Mouse (Mus musculus) hindbrain, embryonic 10.5 days (tissue): ENCODE measurements around the gene Nme2. TPM values are rescaled to one million over a fixed set of nuclear protein-coding genes. Genes with fewer than 3 reads are reported as not detected.

Experiments used
- DNase-seq: peaks from one replicate; pipeline ENCODE4 v3.0.0-alpha.2; 2017; ENCODE audit warnings: low spot score
- H3K27ac ChIP-seq: fragments of 300-500 bp; sonication (generic); 2 replicates; pipeline ENCODE4 v1.5.1; 2016; ENCODE audit warnings: mild to moderate bottlenecking, moderate library complexity
- H3K27me3 ChIP-seq: fragments of 300-500 bp; sonication (generic); 2 replicates; pipeline ENCODE4 v1.6.1; 2016; ENCODE audit warnings: mild to moderate bottlenecking; ENCODE audit not compliant: poor library complexity, insufficient read depth, severe bottlenecking
- H3K36me3 ChIP-seq: fragments of 300-500 bp; sonication (generic); 2 replicates; pipeline ENCODE4 v1.6.1; 2016; ENCODE audit warnings: mild to moderate bottlenecking, moderate library complexity
- H3K4me1 ChIP-seq: fragments of 300-500 bp; sonication (generic); replicated peaks from 2 replicates; pipeline ENCODE4 v1.6.1; 2016; ENCODE audit warnings: mild to moderate bottlenecking
- H3K4me3 ChIP-seq: fragments of 300-500 bp; sonication (generic); 2 replicates; pipeline ENCODE4 v1.5.1; 2016; ENCODE audit warnings: mild to moderate bottlenecking, moderate library complexity
- H3K9me3 ChIP-seq: fragments of 300-500 bp; sonication (generic); 2 replicates; pipeline ENCODE4 v1.6.1; 2016; ENCODE audit warnings: mild to moderate bottlenecking, moderate library complexity
- WGBS: fragments of 180-500 bp; shearing (Covaris S2); methylation state at CpG from one replicate; pipeline ENCODE4 v1.1.7; 2016; 5-methylcytosine and 5-hydroxymethylcytosine counted together
- polyA plus RNA-seq: library from polyadenylated mRNA; unstranded; fragments of >200 nt; fragmentation: Nextera tagmentation; extraction: Ambion mirVana; gene quantifications from 2 replicates; pipeline ENCODE4 v1.2.1, GENCODE M21; 2016

Gene Nme2
- polyA plus RNA-seq: 129 and 138 TPM in 2 replicates

GRCm38 (mm10) chr11:93956159-93956558 lies at the start of gene Nme2:
Nme2 (minus strand) TSS chr11:93956259.
- peak within 1 kb of the TSS; percentile 94 for H3K27ac ChIP-seq
- peaks cover 71% of the 10 kb centered on the region for H3K36me3 ChIP-seq
- H3K4me3 ChIP-seq: peak within 1 kb of the TSS; percentile 61
- 5% methylated on average over 6 of the region's 6 CpGs for WGBS
- no peaks in the 10 kb centered on the region for H3K27me3 ChIP-seq
- peaks cover 47% of the 10 kb centered on the region for H3K4me1 ChIP-seq
- DNase-seq: no peak
- H3K9me3 ChIP-seq: no peaks in the 10 kb centered on the region

- Histone ChIP-seq H3K9me3 (0 out of 2 replicates have a peak, but pooled peaks cover 3% of the 10 kb centered on the region), H3K27me3 (no peaks in the 10 kb centered on the region), H3K4me1 (peaks cover 8% of the 10 kb centered on the region), H3K4me3 (no peak overlapping the region), H3K36me3 (peaks cover 13% of the 10 kb centered on the region; the same call in 1 of the 2 replicates), H3K27ac (no peak overlapping the region)
- 91% methylated on average over 2 of the region's 2 CpGs for WGBS
- no peak for DNase-seq
These were observed 47.3 kb upstream of the Nme2 start for GRCm38 (mm10) chr11:94003346-94003745.

- Histone ChIP-seq H3K4me3 (no peak overlapping the region), H3K4me1 (peaks cover 40% of the 10 kb centered on the region), H3K27me3 (no peaks in the 10 kb centered on the region), H3K9me3 (0 out of 2 replicates have a peak, but pooled peaks cover 3% of the 10 kb centered on the region), H3K27ac (no peak overlapping the region), H3K36me3 (peaks cover 9% of the 10 kb centered on the region; the same call in 1 of the 2 replicates)
- no peak for DNase-seq
These were observed 43.2 kb upstream of the Nme2 start for GRCm38 (mm10) chr11:93999276-93999675.

DNA sequence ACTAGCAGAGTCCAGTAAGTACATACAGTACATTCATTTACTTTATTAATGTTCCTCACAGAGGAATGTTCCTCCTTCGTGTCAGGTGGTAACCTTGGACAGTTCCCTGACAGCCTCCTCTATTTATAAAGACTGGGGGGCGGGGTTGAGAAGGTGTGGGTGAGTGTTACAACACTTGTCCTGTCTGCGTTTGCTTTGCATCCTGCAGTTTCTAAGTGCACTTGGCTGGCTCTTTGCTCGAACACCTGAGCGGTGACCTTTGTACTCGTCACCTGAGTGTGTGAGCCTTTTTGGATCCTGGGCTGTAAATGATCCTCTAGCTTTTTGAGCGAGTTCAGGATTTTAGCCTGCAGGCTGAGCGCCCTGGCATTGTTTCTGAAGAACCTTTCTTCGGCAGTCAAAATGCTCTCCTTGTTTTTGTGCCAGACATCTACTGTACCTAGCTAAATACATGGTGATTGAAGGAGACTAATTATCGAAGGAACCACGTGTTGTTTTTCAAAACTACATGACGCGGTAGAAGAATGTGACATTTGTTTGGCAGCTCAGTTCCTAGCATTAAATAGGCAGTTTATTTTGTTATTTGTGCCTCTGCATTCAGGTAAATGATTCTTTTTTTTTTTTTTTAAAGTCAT lies 41.2 kb upstream of the Nme2 start:
- Histone ChIP-seq H3K36me3 (peaks cover under 1% of the 10 kb centered on the region; the same call in 1 of the 2 replicates), H3K27me3 (no peaks in the 10 kb centered on the region), H3K4me3 (peak overlapping the region; percentile 87), H3K4me1 (peaks cover 40% of the 10 kb centered on the region), H3K9me3 (no peaks in the 10 kb centered on the region), H3K27ac (no peak overlapping the region; the same call in 1 of the 2 replicates)
- WGBS: 43% methylated on average over 13 of the region's 13 CpGs
- no peak for DNase-seq

GRCm38 (mm10) chr11:93996306-93997140 lies 40.5 kb upstream of the Nme2 start:
- no peaks in the 10 kb centered on the region for H3K9me3 ChIP-seq
- peaks cover 40% of the 10 kb centered on the region for H3K4me1 ChIP-seq
- H3K27ac ChIP-seq: peak overlapping the region; percentile 93
- H3K36me3 ChIP-seq: no peaks in the 10 kb centered on the region
- WGBS: under 1% methylated on average over 58 of the region's 58 CpGs
- H3K4me3 ChIP-seq: peak overlapping the region; percentile 87
- DNase-seq: peak; percentile 82
- H3K27me3 ChIP-seq: no peaks in the 10 kb centered on the region

GRCm38 (mm10) chr11:93995720-93996305 lies 39.8 kb upstream of the Nme2 start, which contains the start of gene Spag9:
Spag9 (plus strand) TSS chr11:93996091.
- under 1% methylated on average over 70 of the region's 70 CpGs for WGBS
- Histone ChIP-seq H3K4me3 (peak within 1 kb of the TSS; percentile 87), H3K4me1 (peaks cover 40% of the 10 kb centered on the region), H3K36me3 (no peaks in the 10 kb centered on the region), H3K9me3 (no peaks in the 10 kb centered on the region), H3K27ac (peak within 1 kb of the TSS; percentile 93), H3K27me3 (no peaks in the 10 kb centered on the region)
- peak; percentile 95 for DNase-seq

DNA sequence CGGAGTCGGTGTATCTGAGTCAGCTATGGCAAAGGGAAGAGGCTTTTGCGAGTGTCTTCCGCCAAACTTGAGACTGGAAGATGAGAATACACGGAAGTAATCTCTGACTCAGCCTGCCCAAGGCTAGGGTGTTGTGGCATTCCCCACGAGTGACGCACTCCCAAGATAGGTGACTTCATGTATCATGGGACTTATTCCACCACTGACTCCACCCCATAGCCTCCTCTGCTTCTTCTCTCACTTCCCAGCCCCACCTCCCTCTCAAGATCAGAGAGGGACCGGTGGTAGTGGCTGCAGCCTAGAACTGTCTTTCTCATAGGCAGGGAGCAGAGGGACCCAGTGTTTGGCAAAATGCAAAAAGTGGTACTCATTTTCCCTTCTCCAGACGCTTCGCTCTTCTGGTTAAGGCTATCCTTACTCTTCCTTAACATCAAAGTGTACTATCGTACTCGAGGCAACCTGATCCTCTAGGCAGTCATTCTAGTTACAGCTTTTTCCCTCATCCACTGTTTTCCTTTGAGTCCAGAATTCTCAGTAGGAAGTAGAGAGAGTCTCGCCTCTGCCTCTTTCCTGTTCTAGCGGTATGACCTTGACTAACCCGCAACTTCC lies 39.2 kb upstream of the Nme2 start:
- peaks cover 40% of the 10 kb centered on the region for H3K4me1 ChIP-seq
- H3K27ac ChIP-seq: peak overlapping the region; percentile 93
- H3K27me3 ChIP-seq: no peaks in the 10 kb centered on the region
- WGBS: 11% methylated on average over 15 of the region's 15 CpGs
- peak overlapping the region; percentile 87 for H3K4me3 ChIP-seq
- DNase-seq: peak; percentile 41
- no peaks in the 10 kb centered on the region for H3K36me3 ChIP-seq
- H3K9me3 ChIP-seq: no peaks in the 10 kb centered on the region

DNA sequence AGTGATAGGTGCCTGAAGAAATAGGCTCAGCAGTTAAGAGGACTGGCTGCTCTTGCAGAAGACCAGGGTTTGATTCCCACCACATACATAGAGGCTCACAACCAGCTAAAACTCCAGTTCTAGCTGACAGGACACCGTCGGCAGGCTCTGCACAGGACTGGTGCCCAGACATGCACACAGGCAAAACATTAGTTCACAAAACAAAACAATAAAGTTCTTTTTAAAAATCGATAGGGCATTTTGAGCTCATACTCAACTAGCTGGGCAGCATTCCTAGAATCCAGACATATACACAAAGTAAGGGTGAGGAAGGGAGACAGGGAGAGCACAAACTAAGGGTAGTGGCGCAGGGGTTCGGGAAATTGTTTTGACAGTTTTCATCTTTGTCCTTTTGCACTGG lies 38.5 kb upstream of the Nme2 start:
- WGBS: 62% methylated on average over 5 of the region's 5 CpGs
- Histone ChIP-seq H3K36me3 (no peaks in the 10 kb centered on the region), H3K4me1 (peaks cover 40% of the 10 kb centered on the region), H3K9me3 (no peaks in the 10 kb centered on the region), H3K27ac (peak overlapping the region; percentile 93), H3K4me3 (peak overlapping the region; percentile 87), H3K27me3 (no peaks in the 10 kb centered on the region)
- no peak for DNase-seq

DNA sequence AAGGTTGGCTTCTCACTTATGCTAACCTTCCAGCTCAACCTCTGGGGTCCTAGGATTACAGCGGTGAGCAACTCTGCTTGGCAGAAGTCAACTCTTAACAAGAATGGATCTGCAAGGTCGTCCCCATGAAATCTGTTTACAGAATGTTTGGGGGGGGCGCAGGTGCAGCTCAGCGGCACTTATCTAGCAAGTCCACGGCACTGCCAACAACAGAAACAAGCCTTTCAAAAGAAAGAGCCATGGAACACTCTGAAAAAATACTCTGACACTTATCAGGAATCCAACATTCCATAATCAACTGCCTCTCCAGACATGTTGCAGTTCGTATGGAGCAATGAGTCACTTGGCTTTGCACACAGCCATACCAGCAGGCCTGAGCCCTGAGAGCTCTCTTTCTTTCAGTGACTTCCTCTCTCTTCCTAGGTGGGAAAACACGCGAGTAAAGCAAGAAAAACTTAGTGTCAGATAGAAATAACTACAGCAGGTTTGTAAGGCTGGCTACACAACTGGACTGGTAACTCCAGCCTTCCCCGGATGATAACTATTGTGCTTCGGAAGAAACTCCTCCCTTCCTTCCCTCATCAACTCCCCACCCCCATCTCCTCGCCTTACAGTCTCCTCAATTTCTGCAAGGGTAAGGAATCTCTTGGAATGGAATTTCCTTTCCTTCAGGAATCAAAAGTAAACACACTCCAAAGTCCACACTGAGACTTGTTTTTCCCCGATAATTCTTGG lies 32.4 kb upstream of the Nme2 start:
- DNase-seq: no peak
- no peak overlapping the region for H3K27ac ChIP-seq
- H3K9me3 ChIP-seq: no peaks in the 10 kb centered on the region
- no peaks in the 10 kb centered on the region for H3K4me1 ChIP-seq
- WGBS: 70% methylated on average over 12 of the region's 12 CpGs
- H3K36me3 ChIP-seq: no peaks in the 10 kb centered on the region
- H3K27me3 ChIP-seq: no peaks in the 10 kb centered on the region
- H3K4me3 ChIP-seq: no peak overlapping the region

GRCm38 (mm10) chr11:93987625-93988327 lies 31.7 kb upstream of the Nme2 start:
- no peak for DNase-seq
- H3K4me1 ChIP-seq: no peaks in the 10 kb centered on the region
- no peak overlapping the region for H3K4me3 ChIP-seq
- no peak overlapping the region for H3K27ac ChIP-seq
- H3K9me3 ChIP-seq: no peaks in the 10 kb centered on the region
- 80% methylated on average over 8 of the region's 8 CpGs for WGBS
- no peaks in the 10 kb centered on the region for H3K27me3 ChIP-seq
- no peaks in the 10 kb centered on the region for H3K36me3 ChIP-seq

- Histone ChIP-seq H3K4me1 (no peaks in the 10 kb centered on the region), H3K4me3 (no peak overlapping the region), H3K27ac (no peak overlapping the region), H3K36me3 (no peaks in the 10 kb centered on the region), H3K27me3 (no peaks in the 10 kb centered on the region), H3K9me3 (no peaks in the 10 kb centered on the region)
- 85% methylated on average over 4 of the region's 4 CpGs for WGBS
- no peak for DNase-seq
These were observed 31.0 kb upstream of the Nme2 start for GRCm38 (mm10) chr11:93987026-93987425.

DNA sequence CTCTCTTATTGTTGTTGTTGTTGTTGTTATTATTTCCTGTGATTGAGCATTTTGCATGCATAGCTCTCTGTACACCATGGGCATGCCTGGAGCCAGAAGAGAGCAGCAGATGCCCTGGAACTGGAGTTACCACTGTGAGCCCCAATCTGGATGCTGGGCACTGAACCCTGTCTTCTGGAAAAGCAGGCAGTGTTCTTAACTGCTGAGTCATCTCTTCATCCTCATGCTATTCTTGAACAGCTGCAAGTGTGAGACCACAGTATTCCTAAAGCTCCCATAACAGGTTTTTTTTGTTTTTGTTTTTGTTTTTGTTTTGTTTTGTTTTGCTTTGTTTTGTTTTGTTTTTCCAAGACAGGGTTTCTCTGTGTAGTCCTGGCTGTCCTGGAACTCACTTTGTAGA lies 30.2 kb upstream of the Nme2 start:
- H3K27ac ChIP-seq: no peak overlapping the region
- no peaks in the 10 kb centered on the region for H3K27me3 ChIP-seq
- no peaks in the 10 kb centered on the region for H3K9me3 ChIP-seq
- no peak overlapping the region for H3K4me3 ChIP-seq
- no peaks in the 10 kb centered on the region for H3K36me3 ChIP-seq
- DNase-seq: no peak
- H3K4me1 ChIP-seq: no peaks in the 10 kb centered on the region
